Mouse (Mus musculus) E14TG2a.4 (cell line): ENCODE data around the gene Prkg1.

Experiments
- CTCF ChIP-seq: conservative IDR thresholded peaks from 2 replicates; pipeline ENCODE4 v1.5.1; 2014; ENCODE audit warnings: low read length
- NANOG ChIP-seq: IDR thresholded peaks from 2 replicates; pipeline ENCODE4 v1.6.1; 2014; ENCODE audit warnings: borderline replicate concordance, low read length, mixed read lengths
- POU5F1 ChIP-seq: IDR thresholded peaks from 2 replicates; pipeline ENCODE4 v1.6.1; 2014; ENCODE audit warnings: low read length, borderline replicate concordance

GRCm38 (mm10) chr19:31647492-31647891 lies 117.3 kb downstream of the Prkg1 start:
- TF ChIP-seq CTCF (no peak), NANOG (no peak), POU5F1 (no peak)
